In the genomic region with DNA sequence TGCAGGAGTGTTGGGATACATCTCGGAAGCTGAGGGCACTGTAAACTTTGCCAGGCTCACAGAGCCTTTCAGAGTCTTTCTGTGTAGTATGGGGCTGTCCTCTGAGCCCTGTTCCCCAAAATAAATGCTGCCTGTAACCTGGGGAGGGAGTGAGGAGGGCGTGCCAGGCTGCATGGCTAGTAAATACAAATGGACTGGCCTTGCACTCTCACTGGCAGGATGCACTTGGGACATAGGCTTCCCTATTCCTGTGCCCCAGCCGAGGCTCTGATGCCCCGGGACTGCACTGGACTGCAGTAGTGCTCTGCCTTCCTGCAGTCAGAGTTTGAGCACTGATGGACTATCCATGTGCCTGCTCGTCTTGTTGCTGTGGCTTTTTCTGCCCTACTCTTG, we compare ENCODE assay signal across 8 mouse cellular contexts. TPM values are rescaled to one million over a fixed set of nuclear protein-coding genes. Genes with fewer than 3 reads are reported as not detected.
A peak's percentile ranks its signal among the peaks of the same experiment; 100 is the strongest.
DNase-seq lines count a peak whose midpoint lies in the region; ATAC-seq lines count a peak whose summit lies in the region.

No protein-coding gene starts in this region.

- 31% methylated on average over 5 of the region's 5 CpGs for WGBS in kidney, embryonic 15.5 days
- 30% methylated on average over 5 of the region's 5 CpGs for WGBS in embryonic facial prominence, embryonic 11.5 days
- 53% methylated on average over 5 of the region's 5 CpGs for WGBS in hindbrain, embryonic 16.5 days
- WGBS in midbrain, embryonic 16.5 days: 64% methylated on average over 5 of the region's 5 CpGs

- H3K4me1 ChIP-seq in kidney, embryonic 15.5 days: peaks cover 77% of the 10 kb centered on the region
- peaks cover 30% of the 10 kb centered on the region for H3K4me1 ChIP-seq in embryonic facial prominence, embryonic 11.5 days (ENCODE audit: control insufficient read depth, insufficient read depth, low read length)
- H3K4me1 ChIP-seq in hindbrain, embryonic 16.5 days (ENCODE audit: control insufficient read depth, insufficient read depth, low read depth, low read length): peaks cover 32% of the 10 kb centered on the region
- H3K4me1 ChIP-seq in midbrain, embryonic 16.5 days (ENCODE audit: control insufficient read depth, insufficient read depth, low read length): peaks cover 31% of the 10 kb centered on the region

- ATAC-seq in kidney, embryonic 15.5 days (replicated peaks; ENCODE audit: low FRiP score): no peak
- ATAC-seq in embryonic facial prominence, embryonic 11.5 days (replicated peaks; ENCODE audit: insufficient number of reproducible peaks, low FRiP score, low TSS enrichment, low read depth): no peak
- no peak for ATAC-seq in hindbrain, embryonic 16.5 days
- 0 out of 2 replicates have a peak, but pooled peaks have one; percentile 6 for ATAC-seq in midbrain, embryonic 16.5 days

- no peak for DNase-seq in kidney, postnatal 14 days
- no peak for DNase-seq in embryonic facial prominence, embryonic 11.5 days (ENCODE audit: low spot score)
- no peak for DNase-seq in T-cell, adult 2 months (ENCODE audit: low spot score)
- DNase-seq in gastrocnemius, postnatal 10 days: no peak
- no peak for DNase-seq in gastrocnemius, postnatal 25 days

- no peaks in the 10 kb centered on the region for H3K9me3 ChIP-seq in kidney, embryonic 15.5 days (replicated peaks)
- H3K9me3 ChIP-seq in embryonic facial prominence, embryonic 11.5 days (replicated peaks; ENCODE audit: control insufficient read depth, low read length): no peaks in the 10 kb centered on the region
- no peaks in the 10 kb centered on the region for H3K9me3 ChIP-seq in hindbrain, embryonic 16.5 days (ENCODE audit: control insufficient read depth, low read length)
- no peaks in the 10 kb centered on the region for H3K9me3 ChIP-seq in midbrain, embryonic 16.5 days (replicated peaks; ENCODE audit: control insufficient read depth, low read length, poor library complexity, severe bottlenecking)

- peak overlapping the region; percentile 50 for H3K9ac ChIP-seq in kidney, embryonic 15.5 days
- peak overlapping the region; percentile 58 for H3K9ac ChIP-seq in embryonic facial prominence, embryonic 11.5 days (replicated peaks; ENCODE audit: low read length)
- peak overlapping the region; percentile 56 for H3K9ac ChIP-seq in hindbrain, embryonic 16.5 days (ENCODE audit: low read depth, low read length)
- H3K9ac ChIP-seq in midbrain, embryonic 16.5 days (ENCODE audit: low read depth, low read length): peak overlapping the region; percentile 39

- H3K4me3 ChIP-seq in kidney, embryonic 15.5 days (replicated peaks): peak overlapping the region; percentile 30
- H3K4me3 ChIP-seq in embryonic facial prominence, embryonic 11.5 days (ENCODE audit: low read depth, low read length): no peak overlapping the region
- no peak overlapping the region; the same call in 1 of the 2 replicates for H3K4me3 ChIP-seq in hindbrain, embryonic 16.5 days (ENCODE audit: low read length)
- no peak overlapping the region for H3K4me3 ChIP-seq in midbrain, embryonic 16.5 days (ENCODE audit: low read depth, low read length)

- H3K4me2 ChIP-seq in kidney, embryonic 15.5 days: peak overlapping the region; percentile 60
- H3K4me2 ChIP-seq in embryonic facial prominence, embryonic 11.5 days (ENCODE audit: low read depth, low read length): peak overlapping the region; percentile 7
- peak overlapping the region; percentile 47 for H3K4me2 ChIP-seq in hindbrain, embryonic 16.5 days (ENCODE audit: low read length)
- peak overlapping the region; percentile 17 for H3K4me2 ChIP-seq in midbrain, embryonic 16.5 days (ENCODE audit: low read length)

- H3K27me3 ChIP-seq in kidney, embryonic 15.5 days: no peaks in the 10 kb centered on the region
- no peaks in the 10 kb centered on the region for H3K27me3 ChIP-seq in embryonic facial prominence, embryonic 11.5 days (ENCODE audit: control insufficient read depth, insufficient read depth, low read length)
- H3K27me3 ChIP-seq in hindbrain, embryonic 16.5 days (replicated peaks; ENCODE audit: control insufficient read depth, insufficient read depth, low read length): no peaks in the 10 kb centered on the region
- no peaks in the 10 kb centered on the region for H3K27me3 ChIP-seq in midbrain, embryonic 16.5 days (ENCODE audit: control insufficient read depth, insufficient read depth, low read depth, low read length)

- peak overlapping the region; percentile 100 for H3K27ac ChIP-seq in kidney, embryonic 15.5 days
- H3K27ac ChIP-seq in embryonic facial prominence, embryonic 11.5 days (replicated peaks; ENCODE audit: low read depth, low read length): peak overlapping the region; percentile 95
- H3K27ac ChIP-seq in hindbrain, embryonic 16.5 days (ENCODE audit: low read depth, low read length): peak overlapping the region; percentile 96
- peak overlapping the region; percentile 91 for H3K27ac ChIP-seq in midbrain, embryonic 16.5 days (ENCODE audit: low read length)

- peaks cover 71% of the 10 kb centered on the region for H3K36me3 ChIP-seq in kidney, embryonic 15.5 days
- H3K36me3 ChIP-seq in embryonic facial prominence, embryonic 11.5 days (replicated peaks; ENCODE audit: control insufficient read depth, insufficient read depth, low read depth, low read length): peaks cover 10% of the 10 kb centered on the region
- peaks cover 27% of the 10 kb centered on the region for H3K36me3 ChIP-seq in hindbrain, embryonic 16.5 days (ENCODE audit: control insufficient read depth, insufficient read depth, low read length)
- peaks cover 22% of the 10 kb centered on the region for H3K36me3 ChIP-seq in midbrain, embryonic 16.5 days (ENCODE audit: control insufficient read depth, insufficient read depth, low read length)

RNA-seq across cellular contexts. Expression of a gene that starts 26.7 kb away (rescaled TPM):
- polyA plus RNA-seq in kidney, embryonic 15.5 days (2015; fragmentation: Nextera tagmentation; extraction: Ambion mirVana): 162 and 175 TPM in 2 replicates
- 53.7 and 62.4 TPM in 2 replicates for polyA plus RNA-seq in embryonic facial prominence, embryonic 11.5 days (2014; fragmentation: Nextera tagmentation; extraction: Ambion mirVana)
- polyA plus RNA-seq in hindbrain, embryonic 16.5 days (2015; fragmentation: Nextera tagmentation; extraction: Ambion mirVana): 153 and 159 TPM in 2 replicates
- 146 and 156 TPM in 2 replicates for polyA plus RNA-seq in midbrain, embryonic 16.5 days (2015; fragmentation: Nextera tagmentation; extraction: Ambion mirVana)
- total RNA-seq in gastrocnemius, postnatal 10 days (2021): 100 to 1,000 TPM in 1 of 2 experiments, 10 to 100 TPM in 1; 95.1 to 101 TPM
- 10 to 100 TPM; 67.1 to 68.5 TPM for total RNA-seq in gastrocnemius, postnatal 25 days (2021)

RNA-seq across cellular contexts. Expression of a gene that starts 26.9 kb away (rescaled TPM):
- 27.2 and 30.9 TPM in 2 replicates for polyA plus RNA-seq in kidney, embryonic 15.5 days (2015; fragmentation: Nextera tagmentation; extraction: Ambion mirVana)
- polyA plus RNA-seq in embryonic facial prominence, embryonic 11.5 days (2014; fragmentation: Nextera tagmentation; extraction: Ambion mirVana): 24.0 and 29.6 TPM in 2 replicates
- 25.4 and 30.8 TPM in 2 replicates for polyA plus RNA-seq in hindbrain, embryonic 16.5 days (2015; fragmentation: Nextera tagmentation; extraction: Ambion mirVana)
- polyA plus RNA-seq in midbrain, embryonic 16.5 days (2015; fragmentation: Nextera tagmentation; extraction: Ambion mirVana): 23.6 and 26.0 TPM in 2 replicates
- 100 to 1,000 TPM; 228 to 262 TPM for total RNA-seq in gastrocnemius, postnatal 10 days (2021)
- 100 to 1,000 TPM; 315 to 363 TPM for total RNA-seq in gastrocnemius, postnatal 25 days (2021)

RNA-seq across cellular contexts. Expression of a gene that starts 31.5 kb away (rescaled TPM):
- polyA plus RNA-seq in kidney, embryonic 15.5 days (2015; fragmentation: Nextera tagmentation; extraction: Ambion mirVana): 3.3 and 3.5 TPM in 2 replicates
- 6.6 and 12.6 TPM in 2 replicates for polyA plus RNA-seq in embryonic facial prominence, embryonic 11.5 days (2014; fragmentation: Nextera tagmentation; extraction: Ambion mirVana)
- 1.2 and 1.4 TPM in 2 replicates for polyA plus RNA-seq in hindbrain, embryonic 16.5 days (2015; fragmentation: Nextera tagmentation; extraction: Ambion mirVana)
- 2.0 TPM in 2 replicates for polyA plus RNA-seq in midbrain, embryonic 16.5 days (2015; fragmentation: Nextera tagmentation; extraction: Ambion mirVana)
- total RNA-seq in gastrocnemius, postnatal 10 days (2021): 1 to 10 TPM; 4.8 to 7.4 TPM
- 1 to 10 TPM; 2.1 to 2.5 TPM for total RNA-seq in gastrocnemius, postnatal 25 days (2021)

RNA-seq across cellular contexts. Expression of a gene that starts 50.4 kb away (rescaled TPM):
- polyA plus RNA-seq in kidney, embryonic 15.5 days (2015; fragmentation: Nextera tagmentation; extraction: Ambion mirVana): 36.9 and 37.7 TPM in 2 replicates
- 29.1 and 33.4 TPM in 2 replicates for polyA plus RNA-seq in embryonic facial prominence, embryonic 11.5 days (2014; fragmentation: Nextera tagmentation; extraction: Ambion mirVana)
- 63.7 and 67.7 TPM in 2 replicates for polyA plus RNA-seq in hindbrain, embryonic 16.5 days (2015; fragmentation: Nextera tagmentation; extraction: Ambion mirVana)
- polyA plus RNA-seq in midbrain, embryonic 16.5 days (2015; fragmentation: Nextera tagmentation; extraction: Ambion mirVana): 63.6 and 67.8 TPM in 2 replicates
- total RNA-seq in gastrocnemius, postnatal 10 days (2021): 10 to 100 TPM; 10.9 to 14.3 TPM
- total RNA-seq in gastrocnemius, postnatal 25 days (2021): 1 to 10 TPM; 5.2 to 6.8 TPM

Comparison
In these comparisons a context has a peak if more than half of its experiments do, and no peak if none do; other contexts are left out.
1. H3K4me2 ChIP-seq: peak in every context shown above with its lines; median percentile 60 in kidney, embryonic 15.5 days; 47 in hindbrain, embryonic 16.5 days; 17 in midbrain, embryonic 16.5 days; 7 in embryonic facial prominence, embryonic 11.5 days.